Mouse (Mus musculus) ES-Bruce4 (cell line): ENCODE measurements around the gene Bub1b.

ENCODE experiments used
- CTCF ChIP-seq: IDR thresholded peaks from one replicate; pipeline ENCODE4 v1.8.1; 2011; ENCODE audit warnings: low read depth, low read length
- EP300 ChIP-seq: IDR thresholded peaks from 2 replicates; pipeline ENCODE4 v1.6.1; 2011; ENCODE audit warnings: low read depth, low read length; ENCODE audit not compliant: insufficient read depth

GRCm38 (mm10) chr2:118591083-118591482 lies 6.9 kb upstream of the Bub1b start:
- TF ChIP-seq EP300 (no peak), CTCF (no peak)
